Mouse (Mus musculus) left cerebral cortex, adult 2 months (tissue): ENCODE results near the gene Ube2k. TPM values are rescaled to one million over a fixed set of nuclear protein-coding genes. Genes with fewer than 3 reads are reported as not detected.
A peak's percentile ranks its signal among the peaks of the same experiment; 100 is the strongest.
"Not testable (repeated sequence)": the region's sequence is repeated elsewhere in the genome, so short reads cannot be mapped to it uniquely, and the experiment has no call there.

Experiments
- DNase-seq, 2 experiments: peaks; one replicate each; pipeline ENCODE4 v3.0.0; 2021 to 2022; ENCODE audit warnings: low spot score in 2 of 2, mixed read lengths in 1 of 2; ENCODE audit errors: extremely low spot score in 1 of 2
- H3K27ac ChIP-seq: fragments of 200-600 bp; 2 replicates; pipeline ENCODE4 v1.8.1; 2022
- H3K4me3 ChIP-seq: fragments of 200-600 bp; 2 replicates; pipeline ENCODE4 v1.8.1; 2022
- CTCF ChIP-seq: fragments of 200-600 bp; IDR thresholded peaks from 2 replicates; pipeline ENCODE4 v1.8.1; 2022; ENCODE audit warnings: antibody characterized with exemption, mild to moderate bottlenecking, moderate library complexity
- intact Hi-C: fragments of 180-260 bp; cut with DNase I; formaldehyde crosslinking; loops from one replicate; pipeline ENCODE4 v1.15.1; 2025
- total RNA-seq, 2 experiments: library from RNA; stranded (reverse); gene quantifications; 2 replicates each; pipeline ENCODE4 v1.2.3; 2021

Gene Ube2k
- total RNA-seq, 2 experiments from 2014 or later: 117 to 124 TPM

- no peak for DNase-seq
- Histone ChIP-seq H3K27ac (no peak overlapping the region), H3K4me3 (no peak overlapping the region)
- intact Hi-C loops: no loop called here
- TF ChIP-seq CTCF: no peak
Observed at GRCm38 (mm10) chr5:65513506-65513905, 23.5 kb upstream of the Ube2k start.

GRCm38 (mm10) chr5:65514635-65515278, 22.3 kb upstream of the Ube2k start:
- H3K27ac ChIP-seq: no peak overlapping the region
- no peak for TF ChIP-seq CTCF
- intact Hi-C loops: no loop called here
- no peak overlapping the region for H3K4me3 ChIP-seq
- no peak for DNase-seq

DNA sequence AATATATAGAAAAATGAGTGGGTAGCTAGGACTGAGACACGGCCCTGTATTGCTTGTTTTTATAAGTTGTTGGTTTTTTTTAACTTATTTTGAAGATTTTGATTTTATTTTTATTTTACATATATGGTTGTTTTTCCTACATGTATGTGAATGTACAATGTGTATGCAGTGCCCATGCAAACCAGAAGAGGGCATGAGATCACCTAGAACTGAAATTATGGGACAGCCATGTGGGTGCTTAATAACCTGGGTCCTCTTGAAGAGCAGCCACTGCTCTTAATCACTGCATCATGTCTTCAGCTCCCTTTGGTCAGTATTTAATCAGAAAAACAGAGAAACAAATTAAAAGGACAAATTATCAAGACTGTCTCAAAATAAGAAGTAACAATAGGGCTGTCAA, 15.2 kb upstream of the Ube2k start:
- peak; percentile 16; the same call in 1 of the 2 replicates for TF ChIP-seq CTCF
- no peak overlapping the region for H3K4me3 ChIP-seq
- DNase-seq: no peak
- H3K27ac ChIP-seq: no peak overlapping the region
- intact Hi-C loops: no loop called here

DNA sequence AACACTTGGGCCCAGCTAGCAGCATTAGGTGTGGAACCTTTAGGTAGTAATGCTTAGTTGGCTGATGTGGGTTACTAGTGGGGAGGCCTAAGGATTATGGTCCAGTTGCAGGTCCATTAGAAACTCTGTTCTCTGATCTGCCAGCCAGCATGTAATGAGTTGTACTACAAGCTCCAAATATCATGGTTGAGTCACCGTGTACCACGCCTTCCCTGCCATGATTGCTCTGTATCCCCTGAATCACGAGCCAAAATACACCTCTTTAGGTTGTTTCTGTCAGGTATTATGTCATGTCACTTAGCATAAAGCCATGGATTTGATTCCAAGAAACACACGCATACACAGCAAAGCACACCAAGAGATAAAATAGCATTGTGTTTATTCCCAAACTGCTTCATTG, 12.2 kb upstream of the Ube2k start:
- intact Hi-C loops: no loop called here
- TF ChIP-seq CTCF: no peak
- Histone ChIP-seq H3K4me3 (no peak overlapping the region), H3K27ac (no peak overlapping the region)
- DNase-seq: no peak

DNA sequence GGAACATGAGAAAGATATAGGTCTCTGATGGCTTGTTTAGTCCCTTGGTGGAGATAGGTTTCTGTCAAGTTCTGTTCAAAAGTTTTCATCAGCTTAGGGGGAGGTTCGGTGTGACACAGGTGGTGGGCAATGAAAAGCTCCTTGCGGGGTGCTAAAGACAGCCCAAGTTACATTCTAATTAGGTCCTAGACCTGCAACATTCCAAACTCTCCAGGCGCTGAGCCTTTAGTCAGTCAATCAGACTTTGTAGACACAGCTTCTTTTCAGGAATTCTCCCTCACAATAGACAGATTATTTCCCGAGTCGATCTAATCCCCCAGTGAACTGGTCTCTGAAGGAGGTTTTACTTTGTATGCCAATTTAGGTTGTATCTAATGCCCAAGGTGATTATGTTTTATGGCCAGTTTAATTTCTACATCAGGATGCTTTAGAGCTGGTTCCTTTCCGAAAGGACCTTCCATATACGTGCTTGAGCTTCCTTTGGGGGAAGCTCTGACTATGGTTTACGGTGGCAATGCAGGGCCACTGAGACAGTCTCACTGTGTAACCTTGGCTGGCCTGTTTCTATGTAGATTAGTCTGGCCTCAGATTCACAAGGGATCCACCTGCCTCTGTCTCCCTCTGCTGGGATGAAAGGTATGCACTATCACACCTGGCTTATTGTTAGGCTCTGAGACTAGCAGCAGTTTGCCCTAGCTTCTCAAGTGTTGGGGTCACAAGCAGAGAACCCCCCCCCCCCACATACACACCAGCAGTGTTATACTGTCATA, 11.2 kb upstream of the Ube2k start:
- no peak overlapping the region for H3K4me3 ChIP-seq
- H3K27ac ChIP-seq: no peak overlapping the region
- DNase-seq: no peak
- no peak; the same call in 1 of the 2 replicates for TF ChIP-seq CTCF
- intact Hi-C loops: no loop called here

GRCm38 (mm10) chr5:65531283-65531682, 5.8 kb upstream of the Ube2k start:
- TF ChIP-seq CTCF: no peak
- intact Hi-C loops: no loop called here
- DNase-seq: no peak
- no peak overlapping the region for H3K4me3 ChIP-seq
- no peak overlapping the region for H3K27ac ChIP-seq

GRCm38 (mm10) chr5:65534496-65534895, 2.5 kb upstream of the Ube2k start:
- intact Hi-C loops: no loop called here
- TF ChIP-seq CTCF: no peak

GRCm38 (mm10) chr5:65535457-65536067, 1.5 kb upstream of the Ube2k start:
- peak; percentile 75 for TF ChIP-seq CTCF
- intact Hi-C loops: loop anchor here (2.0 to 5.0 kb wide), 2 partner anchors 98 to 227 kb away; partner anchors contain the start of genes N4bp2 and Ugdh
- no peak for DNase-seq
- H3K27ac ChIP-seq: no peak overlapping the region
- H3K4me3 ChIP-seq: peak overlapping the region; percentile 96; the same call in 1 of the 2 replicates

More at GRCm38 (mm10) chr5:65534496-65534895, 2.5 kb upstream of the Ube2k start:
- no peak for DNase-seq
- Histone ChIP-seq H3K4me3 (no peak overlapping the region), H3K27ac (no peak overlapping the region)

DNA sequence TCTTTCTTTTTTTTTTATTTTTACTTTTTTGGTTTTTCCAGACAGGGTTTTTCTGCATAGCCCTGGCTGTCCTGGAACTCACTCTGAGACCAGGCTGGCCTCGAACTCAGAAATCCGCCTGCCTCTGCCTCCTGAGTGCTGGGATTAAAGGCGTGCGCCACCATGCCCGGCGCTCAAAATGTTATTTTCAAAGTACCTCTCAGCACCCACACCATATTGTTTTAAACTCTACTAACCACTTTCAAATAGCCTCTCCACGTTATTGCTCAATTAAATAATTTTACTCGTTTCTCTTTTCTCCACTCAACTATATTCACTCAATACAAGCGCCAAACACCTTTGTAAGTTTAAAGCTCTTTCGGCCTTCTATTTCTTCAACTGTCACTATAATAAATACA, 966 bp upstream of the Ube2k start:
- H3K4me3 ChIP-seq: peak overlapping the region; percentile 96
- H3K27ac ChIP-seq: peak overlapping the region; percentile 98
- DNase-seq: not testable (repeated sequence)
- intact Hi-C loops: loop anchor here (2.0 to 5.0 kb wide), 2 partner anchors 99 to 227 kb away; partner anchors contain the start of genes N4bp2 and Ugdh

GRCm38 (mm10) chr5:65537420-65538071, 513 bp downstream of the Ube2k start:
- H3K27ac ChIP-seq: peak overlapping the region; percentile 86
- no peak for TF ChIP-seq CTCF
- H3K4me3 ChIP-seq: peak overlapping the region; percentile 96
- intact Hi-C loops: loop anchor here (1.0 to 5.0 kb wide), 4 partner anchors 45 to 225 kb away; partner anchors contain the start of genes Gm43552, N4bp2 and Ugdh
- peak in 1 of 2 experiments; percentile 47 for DNase-seq

- DNase-seq: no peak
Observed at GRCm38 (mm10) chr5:65538121-65538520, 1.1 kb downstream of the Ube2k start.

More at GRCm38 (mm10) chr5:65538121-65538520, 1.1 kb downstream of the Ube2k start:
- H3K27ac ChIP-seq: peak overlapping the region; percentile 86
- no peak for TF ChIP-seq CTCF
- H3K4me3 ChIP-seq: peak overlapping the region; percentile 96
- intact Hi-C loops: loop anchor here (5.0 kb wide), 1 partner anchor 101 kb away; the partner anchor contains the start of gene Ugdh
